Mouse (Mus musculus) mouse embryonic stem cell (cell line): ENCODE measurements around the gene Ppm1m.

Experiments used
- in situ Hi-C, 2 experiments: fragments of 300-500 bp; cut with MboI; formaldehyde crosslinking; loops; 1 replicate in 1 of 2; 3 replicates in 1 of 2; pipeline ENCODE4 v1.14.3; 2019 to 2020; ENCODE audit warnings: low sequenced_read_pairs in 2 of 2, low pct_unique_long_range_greater_than_20kb in 1 of 2, mixed read lengths in 1 of 2; ENCODE audit not compliant: unreplicated experiment in 1 of 2

The Ppm1m gene

DNA sequence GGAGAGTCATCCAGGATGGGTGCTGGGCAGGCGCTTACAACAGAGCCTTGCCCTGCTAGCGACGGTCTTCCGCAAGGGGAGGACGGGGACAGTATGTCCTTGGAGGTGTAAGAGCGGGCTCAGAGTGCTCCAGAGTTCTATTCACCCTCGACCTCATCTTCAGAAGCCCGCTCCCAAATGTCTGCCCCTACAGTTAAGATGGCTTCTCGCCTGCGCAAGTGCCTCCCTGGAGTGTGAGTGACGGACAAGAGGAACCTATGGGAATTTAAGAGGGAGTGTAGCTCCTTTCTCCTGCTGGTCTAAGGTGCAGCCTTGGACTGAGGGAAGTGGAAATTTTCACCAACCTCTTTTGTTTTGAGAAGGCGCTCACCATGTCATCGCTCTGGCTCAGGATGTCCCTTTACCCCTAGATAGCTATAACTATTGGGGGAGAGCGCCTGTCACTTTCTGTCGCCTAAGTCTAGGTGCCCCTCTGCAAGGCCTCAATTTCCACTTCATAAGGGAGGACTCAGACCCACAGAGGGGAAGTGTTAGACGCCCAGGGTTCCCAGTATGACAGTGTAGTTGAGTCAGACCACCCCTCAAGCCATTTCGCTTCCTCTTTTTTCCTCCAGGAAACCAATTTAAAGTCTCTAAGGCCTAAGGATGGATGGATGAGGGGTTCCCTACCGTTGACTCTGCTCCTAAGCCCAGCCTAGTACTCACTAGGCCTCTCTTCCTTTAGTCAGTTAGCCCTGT lies at the start of gene Ppm1m:
Gene Ppm1m (minus strand): TSS at position 212 of the 738 bp plus-strand sequence.
- in situ Hi-C loops, result loop anchor here in 1 of 2 experiments (25.0 kb wide), 1 partner anchor 638 kb away; no protein-coding TSS in a partner anchor

DNA sequence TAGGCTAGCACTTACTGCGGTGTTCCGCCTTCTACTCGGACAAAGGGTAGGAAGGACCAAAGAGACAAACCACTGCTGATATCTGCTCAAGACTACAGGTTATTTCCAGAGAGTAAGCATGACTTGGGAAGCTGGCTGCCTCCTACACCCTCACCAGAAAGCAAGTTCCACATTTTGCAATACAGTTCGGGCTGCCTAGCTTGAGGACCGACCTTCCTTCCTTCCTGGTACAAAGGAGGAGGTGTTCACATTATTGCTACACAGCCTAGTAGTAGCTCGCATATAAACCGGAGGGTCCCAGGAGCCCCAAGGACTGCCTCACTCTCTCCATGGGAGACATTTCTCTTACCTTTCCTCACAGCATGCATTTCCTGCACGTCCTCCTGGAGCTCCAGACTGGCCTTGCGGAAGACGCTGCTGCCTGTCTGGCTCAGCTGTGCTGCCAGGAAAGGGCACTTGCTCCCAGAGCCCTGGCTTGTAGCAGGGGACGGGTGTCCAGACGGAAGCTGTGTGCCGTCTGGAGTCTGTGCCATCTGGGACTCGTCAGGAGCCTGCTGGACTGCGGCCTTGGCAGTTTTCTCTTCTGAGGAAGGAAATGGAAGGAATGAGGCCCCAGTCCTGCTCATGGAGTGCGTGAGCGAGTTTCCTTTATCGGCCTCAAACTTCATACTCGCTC lies 43.4 kb upstream of the Ppm1m start:
- in situ Hi-C loops, result no loop called here

DNA sequence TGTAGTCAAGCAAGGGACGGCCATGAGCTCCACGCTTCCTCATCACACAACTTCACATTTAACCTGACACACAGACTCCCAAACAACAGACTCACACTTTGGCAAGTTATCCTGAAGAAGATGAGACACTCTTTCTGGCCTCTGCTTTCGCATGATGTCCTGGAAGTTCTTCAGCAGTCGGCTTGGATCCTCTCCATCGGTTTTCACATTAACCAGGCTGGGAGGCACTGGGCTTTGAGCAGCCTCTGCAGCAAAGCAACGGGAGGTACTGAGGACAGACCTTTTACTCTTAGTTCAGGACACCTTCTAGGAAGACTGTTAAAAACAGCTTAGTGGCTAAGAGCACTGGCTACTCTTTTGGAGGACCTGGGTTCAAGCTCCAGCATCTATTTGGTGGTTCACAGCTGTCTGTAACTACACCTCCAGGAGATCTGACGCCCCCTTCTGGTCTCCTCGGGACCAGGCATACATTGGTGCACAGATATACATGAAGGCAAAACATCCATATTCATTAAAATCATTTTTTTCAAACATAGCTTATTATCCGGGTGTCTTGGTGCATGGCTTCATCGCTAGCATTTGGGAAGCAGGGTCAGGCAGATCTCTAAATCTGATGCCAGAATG lies 42.1 kb upstream of the Ppm1m start:
- in situ Hi-C loops, result no loop called here

GRCm38 (mm10) chr9:106237878-106238277 lies 38.3 kb upstream of the Ppm1m start:
- in situ Hi-C loops, result no loop called here

- in situ Hi-C loops, result no loop called here
Observed at GRCm38 (mm10) chr9:106237401-106237800, 37.9 kb upstream of the Ppm1m start.

DNA sequence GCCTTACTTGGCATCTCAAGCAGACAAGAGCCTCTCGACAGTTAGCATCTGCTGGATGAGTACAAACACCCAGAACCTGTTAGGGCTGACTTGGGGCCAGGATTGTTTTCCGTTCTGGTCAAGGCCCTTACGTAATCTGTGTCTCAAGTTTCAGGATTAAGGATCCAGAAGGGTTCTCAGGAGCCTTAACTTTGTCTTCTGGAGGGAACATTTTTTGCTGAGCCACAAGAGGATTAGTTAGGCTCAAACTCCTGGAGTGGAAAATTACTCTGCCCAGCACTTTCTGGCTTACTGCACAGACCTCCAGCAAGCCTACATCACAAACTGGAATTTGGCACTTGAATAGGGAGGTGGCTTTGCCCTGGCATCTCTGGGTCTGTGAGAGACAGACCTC lies 37.3 kb upstream of the Ppm1m start:
- in situ Hi-C loops, result no loop called here

DNA sequence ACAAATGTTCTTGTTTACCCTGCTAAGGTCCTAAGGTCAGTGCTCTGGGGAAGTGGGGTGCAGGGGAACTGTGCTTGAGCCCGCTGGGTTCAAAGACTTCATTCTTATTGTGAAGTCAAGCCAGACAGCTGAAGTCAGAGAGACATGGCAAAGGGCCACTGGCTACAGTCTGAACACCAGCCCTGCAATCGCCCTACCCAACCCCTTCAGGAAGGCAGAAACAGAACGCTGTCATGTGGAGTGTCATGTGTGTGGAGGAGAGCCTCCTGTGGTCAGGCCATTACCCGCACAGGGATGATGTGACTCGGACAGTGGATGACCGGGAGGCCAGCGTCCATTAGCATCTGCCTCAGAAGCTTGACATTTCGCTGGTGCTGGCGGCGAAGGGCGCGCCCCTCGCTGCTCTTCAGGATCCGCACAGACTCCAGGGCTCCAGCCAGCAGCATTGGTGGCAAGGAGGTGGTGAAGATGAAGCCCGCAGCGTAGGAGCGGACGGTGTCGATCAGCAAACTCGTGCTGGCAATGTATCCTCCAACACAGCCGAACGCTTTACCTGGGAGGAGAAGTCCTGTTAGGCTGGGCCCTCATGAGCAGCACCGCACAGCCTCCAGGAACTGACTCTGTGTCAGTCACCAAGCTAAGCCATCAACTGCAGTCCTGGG lies 36.7 kb upstream of the Ppm1m start:
- in situ Hi-C loops, result no loop called here

DNA sequence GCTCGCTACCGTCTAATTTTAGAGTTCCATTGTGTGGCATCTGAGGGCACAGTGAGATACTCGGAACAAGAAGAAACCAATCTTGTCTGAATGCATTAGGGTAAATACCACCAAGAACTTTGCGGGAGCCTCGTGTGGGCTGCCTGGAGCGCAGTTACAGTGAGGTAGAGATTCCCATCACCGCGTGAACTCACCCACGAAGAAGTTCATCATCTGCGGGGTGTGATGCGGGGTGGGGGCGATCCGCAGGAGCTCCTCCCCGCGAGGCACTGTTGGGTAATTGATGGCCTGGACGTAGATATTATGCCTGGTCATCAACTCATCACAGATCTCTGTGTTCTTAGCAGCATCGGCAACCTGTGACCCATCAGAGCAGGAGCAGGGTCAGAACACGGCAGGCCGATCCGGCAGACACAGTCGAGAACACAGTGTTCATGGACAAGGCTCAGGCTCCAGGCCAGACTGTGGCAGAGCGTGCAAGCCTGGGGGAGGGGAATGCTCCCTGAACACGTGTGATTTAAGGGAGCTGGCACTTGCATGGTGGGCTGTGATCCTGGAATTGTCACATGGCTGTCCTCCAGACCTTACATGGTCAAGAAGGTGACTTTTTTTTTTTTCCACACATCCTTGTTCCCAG lies 35.8 kb upstream of the Ppm1m start:
- in situ Hi-C loops, result no loop called here

- in situ Hi-C loops, result no loop called here
Observed at GRCm38 (mm10) chr9:106233953-106234352, 34.4 kb upstream of the Ppm1m start.

- in situ Hi-C loops, result no loop called here
Observed at GRCm38 (mm10) chr9:106232956-106233355, 33.4 kb upstream of the Ppm1m start.

- in situ Hi-C loops, result no loop called here
Observed at GRCm38 (mm10) chr9:106231816-106232215, 32.3 kb upstream of the Ppm1m start.

DNA sequence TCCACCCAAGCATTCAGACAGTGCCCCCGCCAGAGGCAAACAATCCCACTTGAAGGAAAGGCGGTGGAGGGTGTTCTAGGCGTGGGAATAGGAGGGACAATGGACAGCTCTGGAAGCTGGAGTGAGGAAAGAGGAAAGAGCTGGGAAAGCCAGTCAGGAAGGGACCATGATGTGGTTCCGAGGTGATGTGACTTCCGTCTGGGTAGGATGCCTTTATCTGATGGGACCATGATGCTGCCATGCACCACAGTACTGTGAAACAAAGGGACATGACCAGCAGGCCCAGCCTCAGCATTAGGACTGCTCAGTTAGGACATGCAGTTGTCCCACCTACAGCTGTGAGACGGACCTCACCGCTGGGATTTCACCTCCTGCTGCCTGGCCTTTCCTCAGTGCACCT lies 31.7 kb upstream of the Ppm1m start:
- in situ Hi-C loops, result no loop called here

DNA sequence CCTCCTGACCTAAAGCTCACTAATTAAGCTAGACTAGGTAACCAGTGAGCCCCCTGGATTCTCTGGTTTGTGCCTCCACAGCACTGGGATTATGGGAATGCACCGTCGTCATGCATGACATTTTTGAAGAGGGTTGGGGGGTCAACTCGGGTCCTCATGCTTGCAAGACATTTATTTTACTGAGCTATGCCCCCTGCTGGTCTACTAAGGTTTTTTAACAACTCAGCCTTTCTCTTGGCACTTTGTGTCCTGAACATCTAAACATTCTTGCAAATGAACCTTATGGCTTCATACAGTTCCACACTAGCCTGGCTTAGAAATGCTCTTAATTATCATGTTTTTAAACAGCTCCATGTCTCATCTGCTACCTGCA lies 31.2 kb upstream of the Ppm1m start:
- in situ Hi-C loops, result no loop called here

- in situ Hi-C loops, result no loop called here
Observed at GRCm38 (mm10) chr9:106230051-106230733, 30.6 kb upstream of the Ppm1m start.

GRCm38 (mm10) chr9:106227790-106228429 lies 28.4 kb upstream of the Ppm1m start:
- in situ Hi-C loops, result no loop called here

GRCm38 (mm10) chr9:106226151-106226682 lies 26.7 kb upstream of the Ppm1m start:
- in situ Hi-C loops, result no loop called here

DNA sequence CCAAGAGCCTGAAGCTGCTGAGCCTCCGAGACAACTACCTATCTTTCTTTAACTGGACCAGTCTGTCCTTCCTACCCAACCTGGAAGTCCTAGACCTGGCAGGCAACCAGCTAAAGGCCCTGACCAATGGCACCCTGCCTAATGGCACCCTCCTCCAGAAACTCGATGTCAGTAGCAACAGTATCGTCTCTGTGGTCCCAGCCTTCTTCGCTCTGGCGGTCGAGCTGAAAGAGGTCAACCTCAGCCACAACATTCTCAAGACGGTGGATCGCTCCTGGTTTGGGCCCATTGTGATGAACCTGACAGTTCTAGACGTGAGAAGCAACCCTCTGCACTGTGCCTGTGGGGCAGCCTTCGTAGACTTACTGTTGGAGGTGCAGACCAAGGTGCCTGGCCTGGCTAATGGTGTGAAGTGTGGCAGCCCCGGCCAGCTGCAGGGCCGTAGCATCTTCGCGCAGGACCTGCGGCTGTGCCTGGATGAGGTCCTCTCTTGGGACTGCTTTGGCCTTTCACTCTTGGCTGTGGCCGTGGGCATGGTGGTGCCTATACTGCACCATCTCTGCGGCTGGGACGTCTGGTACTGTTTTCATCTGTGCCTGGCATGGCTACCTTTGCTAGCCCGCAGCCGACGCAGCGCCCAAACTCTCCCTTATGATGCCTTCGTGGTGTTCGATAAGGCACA lies 26.1 kb upstream of the Ppm1m start:
- in situ Hi-C loops, result no loop called here
